19 mouse cellular contexts compared by ENCODE assay signal in the genomic region with DNA sequence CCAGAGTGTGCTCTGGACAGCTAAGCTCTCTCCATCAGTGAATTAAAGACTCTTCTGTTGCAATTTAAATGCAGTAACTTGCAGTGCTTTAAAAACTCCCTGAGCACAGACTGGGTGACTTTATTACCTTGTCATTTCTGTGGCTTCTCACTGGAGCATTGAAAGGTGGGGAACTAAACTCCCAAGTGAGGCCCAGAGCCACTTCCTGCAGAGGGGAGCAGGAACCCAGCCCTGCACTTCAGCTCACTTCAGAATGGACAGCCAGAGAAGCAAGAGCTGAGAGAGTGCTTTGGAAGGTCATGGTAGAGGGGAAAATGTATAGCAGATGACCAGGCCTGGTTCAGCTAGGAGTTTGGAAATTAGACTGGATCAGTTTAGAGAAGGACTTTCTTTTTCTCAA.
DNase-seq lines count a peak whose midpoint lies in the region; ATAC-seq lines count a peak whose summit lies in the region.
"Had no signal": no experiment of that assay in that cellular context is flagged by ENCODE, and none has a peak within 500 bp of the region (broad histone marks: within the 10 kb centered on the region; RNA-seq: fewer than 3 reads in every experiment).

No protein-coding gene starts in this region.

- no peaks in the 10 kb centered on the region for H3K9me3 ChIP-seq in hindbrain, embryonic 16.5 days (ENCODE audit: control insufficient read depth, low read length)
- H3K9me3 ChIP-seq: G1E had no signal

- no peak overlapping the region for H3K4me3 ChIP-seq in hindbrain, embryonic 16.5 days (ENCODE audit: low read length)

- H3K27ac ChIP-seq in hindbrain, embryonic 16.5 days (ENCODE audit: low read depth, low read length), result no peak overlapping the region

- no peaks in the 10 kb centered on the region for H3K36me3 ChIP-seq in hindbrain, embryonic 16.5 days (ENCODE audit: control insufficient read depth, insufficient read depth, low read length)
- H3K36me3 ChIP-seq: G1E had no signal

- H3K4me2 ChIP-seq in hindbrain, embryonic 16.5 days (ENCODE audit: low read length), result no peak overlapping the region

- H3K4me1 ChIP-seq in hindbrain, embryonic 16.5 days (ENCODE audit: control insufficient read depth, insufficient read depth, low read depth, low read length), result no peaks in the 10 kb centered on the region

- no peak for DNase-seq in gastrocnemius, postnatal 4 days (ENCODE audit: low spot score in 2 of 2)
- DNase-seq: adrenal gland, adult 2 months; adrenal gland, adult 8-10 months; adrenal gland, postnatal 10 days; adrenal gland, postnatal 14 days; adrenal gland, postnatal 25 days; adrenal gland, postnatal 36 days; B cell, adult 2 months; cerebellum, adult 11 months; cerebellum, adult 11-12 months; cerebellum, adult 18-20 months had no signal

- ATAC-seq in common myeloid progenitor, adult 5-6 weeks (replicated peaks; ENCODE audit: low read depth, poor library complexity, severe bottlenecking), result 0 out of 2 replicates have a peak, but pooled peaks have one; percentile 32
- peak; percentile 53 to 89 for ATAC-seq in hematopoietic stem cell, adult 5-6 weeks (replicated peaks in 1 of 2; ENCODE audit: insufficient read depth in 1 of 2, low FRiP score in 2 of 2, low TSS enrichment in 1 of 2, low read depth in 1 of 2, poor library complexity in 2 of 2, severe bottlenecking in 2 of 2)
- ATAC-seq in hindbrain, embryonic 16.5 days, result no peak
- ATAC-seq: activated CD4-positive, CD25-positive, alpha-beta regulatory T cell, adult 4 months; CD4-positive, CD25-positive, alpha-beta regulatory T cell, adult 4 months; Patski had no signal

- no peak overlapping the region for H3K9ac ChIP-seq in hindbrain, embryonic 16.5 days (ENCODE audit: low read depth, low read length)

- no peaks in the 10 kb centered on the region for H3K27me3 ChIP-seq in hindbrain, embryonic 16.5 days (replicated peaks; ENCODE audit: control insufficient read depth, insufficient read depth, low read length)
- H3K27me3 ChIP-seq: CH12.LX, Patski had no signal
